Comparison of ENCODE assay signal across 8 mouse cellular contexts in genomic region chr6:57535971-57536669, GRCm38 (mm10). TPM values are rescaled to one million over a fixed set of nuclear protein-coding genes. Genes with fewer than 3 reads are reported as not detected.
DNase-seq lines count a peak whose midpoint lies in the region; ATAC-seq and TF ChIP-seq lines count a peak whose summit lies in the region.

No protein-coding gene starts in this region.

- H3K79me2 ChIP-seq in myocyte (ENCODE audit: control insufficient read depth, insufficient read depth) = no peaks in the 10 kb centered on the region

- H3K4me3 ChIP-seq in heart, embryonic 15.5 days = peak overlapping the region; percentile 73
- H3K4me3 ChIP-seq in limb, embryonic 13.5 days = peak overlapping the region; percentile 78
- H3K4me3 ChIP-seq in myocyte = peak overlapping the region; percentile 37

- H3K4me1 ChIP-seq in heart, embryonic 15.5 days (replicated peaks) = peaks cover 16% of the 10 kb centered on the region
- peaks cover 13% of the 10 kb centered on the region for H3K4me1 ChIP-seq in limb, embryonic 13.5 days

- H3K27ac ChIP-seq in heart, embryonic 15.5 days = peak overlapping the region; percentile 95
- peak overlapping the region; percentile 85; the same call in 1 of the 2 replicates for H3K27ac ChIP-seq in limb, embryonic 13.5 days

- no peak overlapping the region for H3ac ChIP-seq in myocyte (ENCODE audit: control insufficient read depth, insufficient read length)

- TF ChIP-seq POLR2A in myocyte (IDR thresholded peaks at IDR 0.05; ENCODE audit: insufficient read length, low read depth) = no peak

- peak overlapping the region; percentile 73 for H3K4me2 ChIP-seq in heart, embryonic 15.5 days
- peak overlapping the region; percentile 73 for H3K4me2 ChIP-seq in limb, embryonic 13.5 days (replicated peaks)
- peak overlapping the region; percentile 92 for H3K4me2 ChIP-seq in myocyte (ENCODE audit: low read depth)

- ATAC-seq in heart, embryonic 15.5 days (replicated peaks; ENCODE audit: insufficient number of reproducible peaks, insufficient read depth, low FRiP score, low read depth) = 0 out of 2 replicates have a peak, but pooled peaks have one; percentile 45
- ATAC-seq in limb, embryonic 13.5 days (ENCODE audit: low FRiP score, low read depth) = peak; percentile 32; the same call in 1 of the 2 replicates

- H3K9me3 ChIP-seq in heart, embryonic 15.5 days (replicated peaks) = no peaks in the 10 kb centered on the region
- H3K9me3 ChIP-seq in limb, embryonic 13.5 days = no peaks in the 10 kb centered on the region

- H3K9ac ChIP-seq in heart, embryonic 15.5 days = peak overlapping the region; percentile 63
- H3K9ac ChIP-seq in limb, embryonic 13.5 days = peak overlapping the region; percentile 61

- peak; percentile 7 for DNase-seq in urinary bladder, postnatal 14 days (ENCODE audit: low spot score)
- no peak for DNase-seq in urinary bladder, postnatal 4 days (ENCODE audit: low spot score in 2 of 2)
- DNase-seq in cerebellum, adult 8-10 months = peak; percentile 29
- DNase-seq in gastrocnemius, postnatal 10 days = no peak
- DNase-seq in Muller cell, postnatal 12 days (ENCODE audit: inconsistent ontology term) = no peak

- no peaks in the 10 kb centered on the region for H3K27me3 ChIP-seq in heart, embryonic 15.5 days
- H3K27me3 ChIP-seq in limb, embryonic 13.5 days = no peaks in the 10 kb centered on the region
- H3K27me3 ChIP-seq in myocyte (ENCODE audit: control insufficient read depth, insufficient read depth, insufficient read length) = no peaks in the 10 kb centered on the region

- H3K36me3 ChIP-seq in heart, embryonic 15.5 days = no peaks in the 10 kb centered on the region
- H3K36me3 ChIP-seq in limb, embryonic 13.5 days = no peaks in the 10 kb centered on the region
- H3K36me3 ChIP-seq in myocyte (ENCODE audit: control insufficient read depth, insufficient read depth) = no peaks in the 10 kb centered on the region

- WGBS in heart, embryonic 15.5 days = 25% methylated on average over 14 of the region's 14 CpGs
- WGBS in limb, embryonic 13.5 days = 21% methylated on average over 14 of the region's 14 CpGs

TF ChIP-seq in myocyte, 11 proteins besides CTCF, POLR2A, EP300 and RAD21:
- TF ChIP-seq REST (IDR thresholded peaks at IDR 0.05; ENCODE audit: insufficient read depth, insufficient read length) (no peak), E2F4 (IDR thresholded peaks at IDR 0.05; ENCODE audit: insufficient read depth) (no peak), CEBPB (IDR thresholded peaks at IDR 0.05; ENCODE audit: insufficient read depth, poor library complexity, severe bottlenecking) (no peak), MYOG (IDR thresholded peaks at IDR 0.05; ENCODE audit: control insufficient read depth in 1 of 3, insufficient read depth in 1 of 3, insufficient read length in 2 of 3, low read depth in 2 of 3) (no peak), USF1 (IDR thresholded peaks at IDR 0.05; ENCODE audit: low read depth) (no peak), MAX (IDR thresholded peaks at IDR 0.05; ENCODE audit: low read depth) (no peak), POLR2AphosphoS2 (IDR thresholded peaks at IDR 0.05; ENCODE audit: insufficient read length, low read depth) (no peak), SRF (IDR thresholded peaks at IDR 0.05; ENCODE audit: control insufficient read depth, insufficient read length, low read depth) (no peak), TCF12 (IDR thresholded peaks at IDR 0.05; ENCODE audit: insufficient read depth, poor library complexity, severe bottlenecking) (no peak), MYOD1 (IDR thresholded peaks at IDR 0.05; ENCODE audit: control insufficient read depth in 1 of 3, insufficient read length in 2 of 3, low read depth in 2 of 3) (no peak), TCF3 (IDR thresholded peaks at IDR 0.05; ENCODE audit: insufficient read length, low read depth) (no peak)

RNA-seq across cellular contexts. Expression of gene Ppm1k, which starts 0.9 kb away (rescaled TPM):
- polyA plus RNA-seq in heart, embryonic 15.5 days (2015; fragmentation: Nextera tagmentation; extraction: Ambion mirVana) = 10.7 and 12.9 TPM in 2 replicates
- 5.2 and 5.3 TPM in 2 replicates for polyA plus RNA-seq in limb, embryonic 13.5 days (2015; fragmentation: Nextera tagmentation; extraction: Ambion mirVana)
- polyA plus RNA-seq in myocyte (2012; fragmentation: generic; extraction: Trizol) = 0.47 TPM
- total RNA-seq in gastrocnemius, postnatal 10 days (2021) = 10 to 100 TPM in 1 of 2 experiments, 1 to 10 TPM in 1; 7.9 to 11.1 TPM

RNA-seq across cellular contexts. Expression of gene Herc6, which starts 44.7 kb away (rescaled TPM):
- polyA plus RNA-seq in heart, embryonic 15.5 days (2015; fragmentation: Nextera tagmentation; extraction: Ambion mirVana) = 4.4 and 5.5 TPM in 2 replicates
- polyA plus RNA-seq in limb, embryonic 13.5 days (2015; fragmentation: Nextera tagmentation; extraction: Ambion mirVana) = 1.8 and 2.2 TPM in 2 replicates
- 0.44 TPM for polyA plus RNA-seq in myocyte (2012; fragmentation: generic; extraction: Trizol)
- total RNA-seq in gastrocnemius, postnatal 10 days (2021) = 1 to 10 TPM; 1.5 to 1.9 TPM

Comparison
In these comparisons a context has a peak if more than half of its experiments do, and no peak if none do; other contexts are left out.
1. DNase-seq: peak in urinary bladder, postnatal 14 days (single experiment) and cerebellum, adult 8-10 months (single experiment); none in urinary bladder, postnatal 4 days (0 of 2), gastrocnemius, postnatal 10 days (single experiment) and Muller cell, postnatal 12 days (single experiment).
2. Peak in every context shown above with its lines, with median percentiles within 50 percentile points of each other: H3K4me2 ChIP-seq and H3K4me3 ChIP-seq.